Mouse (Mus musculus): ENCODE results near the gene Eif4b. TPM values are rescaled to one million over a fixed set of nuclear protein-coding genes. Genes with fewer than 3 reads are reported as not detected.

Eif4b gene
- polyA plus RNA-seq, 1 experiment, result 124 TPM

DNA sequence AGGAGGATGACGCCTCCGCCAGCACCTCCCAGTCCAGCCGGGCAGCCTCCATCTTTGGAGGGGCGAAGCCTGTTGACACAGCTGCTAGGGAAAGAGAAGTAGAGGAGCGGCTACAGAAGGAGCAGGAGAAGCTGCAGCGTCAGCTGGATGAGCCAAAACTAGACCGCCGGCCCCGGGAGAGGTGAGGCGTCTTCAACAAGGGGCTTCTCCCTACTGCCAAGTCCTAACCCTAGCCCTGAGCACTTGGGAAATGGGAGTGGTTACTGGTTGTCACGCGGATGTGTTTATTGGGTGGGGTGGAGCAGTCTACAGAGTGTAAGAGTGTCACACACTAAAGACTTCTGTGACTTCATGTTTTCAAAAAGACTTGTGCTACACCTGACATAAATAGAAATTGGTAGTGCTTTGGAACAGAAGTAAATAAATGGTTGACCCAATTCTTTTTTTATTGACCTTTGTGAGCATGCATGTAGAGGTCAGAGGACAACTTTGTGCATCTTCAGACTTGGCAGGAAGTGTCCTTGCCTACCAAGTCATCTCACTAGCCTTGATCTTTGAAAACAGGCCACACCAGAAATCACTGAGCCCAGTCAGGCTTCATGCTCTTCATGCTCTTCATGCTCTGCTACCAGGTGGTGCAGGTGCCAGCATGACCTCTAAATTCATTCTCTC lies 16.5 kb downstream of the Eif4b start:
- Histone ChIP-seq H3K4me3 (ENCODE audit: insufficient read depth, low read depth, low read length) (no peak overlapping the region), H3K27me3 (replicated peaks; ENCODE audit: control insufficient read depth, insufficient read depth, low read length) (no peaks in the 10 kb centered on the region), H3K4me1 (ENCODE audit: control insufficient read depth, insufficient read depth, low read length) (no peaks in the 10 kb centered on the region), H3K36me3 (ENCODE audit: control insufficient read depth, insufficient read depth, low read length) (peaks cover 49% of the 10 kb centered on the region), H3K27ac (ENCODE audit: insufficient read depth, low read depth, low read length) (no peak overlapping the region)
- WGBS, result 59% methylated on average over 12 of the region's 12 CpGs
- no peak for TF ChIP-seq POLR2A (IDR thresholded peaks at IDR 0.05; ENCODE audit: low read depth, low read length)
- no peak for TF ChIP-seq CTCF (conservative IDR thresholded peaks at IDR 0.05; ENCODE audit: insufficient read depth, insufficient read length, low read depth, low read length)
- DNase-seq, result no peak

DNA sequence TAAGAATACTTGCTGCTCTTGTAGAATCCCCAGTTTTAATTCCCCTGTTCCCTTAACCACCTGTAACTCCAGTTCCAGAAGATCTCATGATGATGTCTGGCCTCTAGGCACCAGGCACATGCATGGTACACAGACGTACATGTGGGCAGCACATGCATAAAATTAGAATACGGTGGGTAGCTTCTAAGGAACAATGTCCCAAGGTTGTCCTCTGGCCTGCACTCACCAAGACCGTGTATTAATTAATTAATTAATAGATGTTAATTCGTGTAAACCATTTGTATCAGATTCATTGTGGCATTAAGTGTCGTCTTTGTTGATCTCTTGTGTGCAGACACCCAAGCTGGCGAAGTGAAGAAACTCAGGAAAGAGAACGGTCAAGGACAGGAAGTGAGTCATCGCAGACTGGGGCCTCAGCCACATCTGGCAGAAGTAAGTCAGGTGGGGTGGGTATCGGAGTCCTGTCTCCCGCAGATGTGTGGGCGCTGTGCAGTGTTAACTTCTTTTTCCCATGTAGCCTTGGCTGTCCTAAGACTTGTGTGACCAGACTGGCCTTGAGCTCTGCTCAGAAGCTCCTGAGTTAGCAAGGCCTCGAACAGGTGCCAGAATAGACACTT lies 17.6 kb downstream of the Eif4b start:
- H3K4me1 ChIP-seq (ENCODE audit: control insufficient read depth, insufficient read depth, low read length), result no peaks in the 10 kb centered on the region
- no peak for DNase-seq
- H3K4me3 ChIP-seq (ENCODE audit: insufficient read depth, low read depth, low read length), result no peak overlapping the region
- TF ChIP-seq CTCF (conservative IDR thresholded peaks at IDR 0.05; ENCODE audit: insufficient read depth, insufficient read length, low read depth, low read length) (no peak), POLR2A (IDR thresholded peaks at IDR 0.05; ENCODE audit: low read depth, low read length) (no peak)
- no peaks in the 10 kb centered on the region for H3K27me3 ChIP-seq (replicated peaks; ENCODE audit: control insufficient read depth, insufficient read depth, low read length)
- 70% methylated on average over 12 of the region's 12 CpGs for WGBS
- no peak overlapping the region for H3K27ac ChIP-seq (ENCODE audit: insufficient read depth, low read depth, low read length)
- H3K36me3 ChIP-seq (ENCODE audit: control insufficient read depth, insufficient read depth, low read length), result peaks cover 49% of the 10 kb centered on the region

- Histone ChIP-seq H3K36me3 (ENCODE audit: control insufficient read depth, insufficient read depth, low read length) (peaks cover 47% of the 10 kb centered on the region), H3K4me3 (ENCODE audit: insufficient read depth, low read depth, low read length) (no peak overlapping the region), H3K4me1 (ENCODE audit: control insufficient read depth, insufficient read depth, low read length) (no peaks in the 10 kb centered on the region), H3K27ac (ENCODE audit: insufficient read depth, low read depth, low read length) (no peak overlapping the region), H3K27me3 (replicated peaks; ENCODE audit: control insufficient read depth, insufficient read depth, low read length) (no peaks in the 10 kb centered on the region)
- TF ChIP-seq CTCF (conservative IDR thresholded peaks at IDR 0.05; ENCODE audit: insufficient read depth, insufficient read length, low read depth, low read length), result no peak
- no peak for TF ChIP-seq POLR2A (IDR thresholded peaks at IDR 0.05; ENCODE audit: low read depth, low read length)
- WGBS, result 59% methylated on average over 1 of the region's 1 CpGs
- no peak for DNase-seq
Observed at GRCm38 (mm10) chr15:102091688-102092087, 18.1 kb downstream of the Eif4b start.

DNA sequence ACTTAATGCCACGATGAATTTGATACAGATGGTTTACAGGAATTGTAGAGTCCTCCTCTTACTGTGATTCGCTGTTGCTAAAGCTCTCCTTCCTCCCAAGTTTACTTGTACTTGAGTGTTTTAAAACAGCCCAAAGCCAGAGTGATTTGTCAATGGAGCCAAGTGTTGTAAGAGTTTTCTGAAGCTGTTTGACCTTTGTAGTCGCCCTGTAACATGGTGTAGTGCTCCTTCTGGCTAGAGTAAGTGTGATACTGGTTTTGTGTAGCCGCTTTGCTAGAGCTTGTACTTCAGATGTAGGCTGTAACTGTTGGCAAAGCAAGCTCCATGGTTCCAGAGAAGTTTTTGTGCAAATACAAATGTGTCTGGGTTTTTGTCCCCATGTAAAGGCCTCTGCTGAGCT lies 18.6 kb downstream of the Eif4b start:
- H3K4me3 ChIP-seq (ENCODE audit: insufficient read depth, low read depth, low read length), result no peak overlapping the region
- H3K36me3 ChIP-seq (ENCODE audit: control insufficient read depth, insufficient read depth, low read length), result peaks cover 45% of the 10 kb centered on the region
- no peaks in the 10 kb centered on the region for H3K4me1 ChIP-seq (ENCODE audit: control insufficient read depth, insufficient read depth, low read length)
- H3K27ac ChIP-seq (ENCODE audit: insufficient read depth, low read depth, low read length), result no peak overlapping the region
- no peaks in the 10 kb centered on the region for H3K27me3 ChIP-seq (replicated peaks; ENCODE audit: control insufficient read depth, insufficient read depth, low read length)
- no peak for TF ChIP-seq CTCF (conservative IDR thresholded peaks at IDR 0.05; ENCODE audit: insufficient read depth, insufficient read length, low read depth, low read length)
- no peak for TF ChIP-seq POLR2A (IDR thresholded peaks at IDR 0.05; ENCODE audit: low read depth, low read length)
- WGBS, result 81% methylated on average over 4 of the region's 4 CpGs
- DNase-seq, result no peak

DNA sequence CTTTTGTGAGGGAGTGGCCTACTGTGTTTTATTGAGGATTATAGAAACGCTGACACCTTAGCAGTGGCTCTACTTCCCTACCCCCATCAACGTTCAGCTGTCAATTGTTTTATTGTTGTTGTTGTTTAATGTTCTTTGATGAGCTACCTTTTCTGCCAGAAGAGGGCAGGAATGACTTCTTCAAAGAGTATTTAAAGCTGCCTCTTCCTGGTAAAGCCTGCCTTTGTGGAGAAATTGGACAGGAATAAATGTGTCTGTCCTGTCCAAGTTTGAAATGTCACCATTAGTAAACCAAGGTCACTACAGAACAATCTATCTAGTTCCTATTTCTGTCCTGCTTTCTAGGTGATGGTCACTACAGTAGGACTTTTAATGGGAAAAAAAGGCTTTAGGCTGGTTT lies 20.6 kb downstream of the Eif4b start:
- Histone ChIP-seq H3K4me3 (ENCODE audit: insufficient read depth, low read depth, low read length) (no peak overlapping the region), H3K36me3 (ENCODE audit: control insufficient read depth, insufficient read depth, low read length) (peaks cover 30% of the 10 kb centered on the region), H3K4me1 (ENCODE audit: control insufficient read depth, insufficient read depth, low read length) (0 out of 2 replicates have a peak, but pooled peaks cover 3% of the 10 kb centered on the region), H3K27me3 (replicated peaks; ENCODE audit: control insufficient read depth, insufficient read depth, low read length) (no peaks in the 10 kb centered on the region), H3K27ac (ENCODE audit: insufficient read depth, low read depth, low read length) (no peak overlapping the region)
- 19% methylated on average over 2 of the region's 2 CpGs for WGBS
- TF ChIP-seq CTCF (conservative IDR thresholded peaks at IDR 0.05; ENCODE audit: insufficient read depth, insufficient read length, low read depth, low read length) (no peak), POLR2A (IDR thresholded peaks at IDR 0.05; ENCODE audit: low read depth, low read length) (no peak)
- no peak for DNase-seq

GRCm38 (mm10) chr15:102094988-102095387 lies 21.4 kb downstream of the Eif4b start:
- Histone ChIP-seq H3K4me1 (ENCODE audit: control insufficient read depth, insufficient read depth, low read length) (peaks cover 10% of the 10 kb centered on the region; the same call in 1 of the 2 replicates), H3K4me3 (ENCODE audit: insufficient read depth, low read depth, low read length) (no peak overlapping the region), H3K27me3 (replicated peaks; ENCODE audit: control insufficient read depth, insufficient read depth, low read length) (no peaks in the 10 kb centered on the region), H3K36me3 (ENCODE audit: control insufficient read depth, insufficient read depth, low read length) (peaks cover 26% of the 10 kb centered on the region), H3K27ac (ENCODE audit: insufficient read depth, low read depth, low read length) (no peak overlapping the region)
- 70% methylated on average over 16 of the region's 16 CpGs for WGBS
- no peak for DNase-seq
- no peak for TF ChIP-seq POLR2A (IDR thresholded peaks at IDR 0.05; ENCODE audit: low read depth, low read length)
- no peak for TF ChIP-seq CTCF (conservative IDR thresholded peaks at IDR 0.05; ENCODE audit: insufficient read depth, insufficient read length, low read depth, low read length)

DNA sequence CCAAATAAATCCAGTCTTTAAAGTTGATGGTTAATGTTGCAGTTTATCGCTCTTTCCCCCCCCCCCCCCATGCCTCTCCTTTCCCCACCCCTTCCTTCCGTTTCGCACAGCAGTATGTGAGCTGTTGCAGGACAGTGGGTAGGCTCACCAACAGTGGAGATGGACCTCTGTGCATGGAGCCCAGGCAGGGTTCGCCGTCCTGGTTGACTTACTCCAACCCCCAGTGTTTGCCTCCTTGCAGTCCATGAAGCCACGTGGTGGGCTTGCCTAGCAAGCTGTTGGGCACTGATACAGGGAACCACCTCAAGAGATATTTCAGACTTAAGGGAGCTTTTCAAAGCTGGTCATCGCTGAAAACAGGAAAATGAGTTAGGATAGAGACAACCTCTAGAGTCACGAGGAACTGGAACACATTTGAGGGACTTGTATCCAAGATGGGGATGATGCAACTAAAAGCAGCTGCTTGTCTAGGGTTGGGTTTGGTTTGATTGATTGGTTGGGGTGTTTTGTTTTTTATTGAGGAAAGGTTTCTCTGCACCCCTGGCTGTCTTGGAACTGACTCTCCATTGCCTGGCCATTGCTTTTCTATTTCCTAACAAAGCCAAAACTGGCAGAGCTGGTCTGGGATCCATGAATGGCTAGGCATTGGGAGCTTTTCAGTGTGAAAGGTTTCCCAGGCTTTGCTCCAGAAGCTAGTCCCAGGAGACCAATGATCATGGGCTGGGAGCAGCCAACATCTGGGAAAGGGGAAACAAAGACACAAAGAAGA lies 23.8 kb downstream of the Eif4b start:
- Histone ChIP-seq H3K4me3 (ENCODE audit: insufficient read depth, low read depth, low read length) (no peak overlapping the region), H3K4me1 (ENCODE audit: control insufficient read depth, insufficient read depth, low read length) (peaks cover 21% of the 10 kb centered on the region), H3K36me3 (ENCODE audit: control insufficient read depth, insufficient read depth, low read length) (peaks cover 11% of the 10 kb centered on the region), H3K27ac (ENCODE audit: insufficient read depth, low read depth, low read length) (0 out of 2 replicates have a peak overlapping the region, but pooled peaks have one; percentile 30), H3K27me3 (replicated peaks; ENCODE audit: control insufficient read depth, insufficient read depth, low read length) (no peaks in the 10 kb centered on the region)
- no peak for DNase-seq
- 66% methylated on average over 8 of the region's 8 CpGs for WGBS
- TF ChIP-seq CTCF (conservative IDR thresholded peaks at IDR 0.05; ENCODE audit: insufficient read depth, insufficient read length, low read depth, low read length), result no peak
- no peak for TF ChIP-seq POLR2A (IDR thresholded peaks at IDR 0.05; ENCODE audit: low read depth, low read length)

All from kidney, adult 2 months (tissue).